Mouse (Mus musculus): ENCODE data around the gene Sik3. TPM values are rescaled to one million over a fixed set of nuclear protein-coding genes. Genes with fewer than 3 reads are reported as not detected.
A peak's percentile ranks its signal among the peaks of the same experiment; 100 is the strongest.

Gene Sik3
- polyA plus RNA-seq, 1 experiment from 2014 or later, result 9.6 TPM

- WGBS, result 70% methylated on average over 8 of the region's 8 CpGs
- Histone ChIP-seq H3K36me3 (ENCODE audit: control insufficient read depth, insufficient read depth, low read length) (no peaks in the 10 kb centered on the region), H3K4me2 (replicated peaks; ENCODE audit: low read depth, low read length) (no peak overlapping the region), H3K9me3 (ENCODE audit: control insufficient read depth, low read depth, low read length) (no peaks in the 10 kb centered on the region), H3K4me1 (ENCODE audit: control insufficient read depth, insufficient read depth, low read length) (peaks cover 8% of the 10 kb centered on the region; the same call in 1 of the 2 replicates), H3K4me3 (ENCODE audit: low read depth, low read length) (no peak overlapping the region), H3K27ac (ENCODE audit: low read length) (no peak overlapping the region), H3K27me3 (ENCODE audit: control insufficient read depth, insufficient read depth, low read length) (no peaks in the 10 kb centered on the region), H3K9ac (replicated peaks; ENCODE audit: low read depth, low read length) (no peak overlapping the region)
- ATAC-seq (ENCODE audit: insufficient number of reproducible peaks, insufficient read depth, low FRiP score, low read depth), result no peak
Observed at GRCm38 (mm10) chr9:46050203-46050602, 37.6 kb downstream of the Sik3 start.

GRCm38 (mm10) chr9:46053014-46053666 is 40.5 kb downstream of the Sik3 start:
- H3K9ac ChIP-seq (replicated peaks; ENCODE audit: low read depth, low read length), result no peak overlapping the region
- peaks cover 8% of the 10 kb centered on the region for H3K4me1 ChIP-seq (ENCODE audit: control insufficient read depth, insufficient read depth, low read length)
- no peak overlapping the region for H3K27ac ChIP-seq (ENCODE audit: low read length)
- no peak overlapping the region for H3K4me3 ChIP-seq (ENCODE audit: low read depth, low read length)
- 87% methylated on average over 9 of the region's 9 CpGs for WGBS
- no peaks in the 10 kb centered on the region for H3K36me3 ChIP-seq (ENCODE audit: control insufficient read depth, insufficient read depth, low read length)
- H3K4me2 ChIP-seq (replicated peaks; ENCODE audit: low read depth, low read length), result no peak overlapping the region
- H3K27me3 ChIP-seq (ENCODE audit: control insufficient read depth, insufficient read depth, low read length), result no peaks in the 10 kb centered on the region
- no peaks in the 10 kb centered on the region for H3K9me3 ChIP-seq (ENCODE audit: control insufficient read depth, low read depth, low read length)
- no peak for ATAC-seq (ENCODE audit: insufficient number of reproducible peaks, insufficient read depth, low FRiP score, low read depth)

- Histone ChIP-seq H3K9me3 (ENCODE audit: control insufficient read depth, low read depth, low read length) (no peaks in the 10 kb centered on the region), H3K36me3 (ENCODE audit: control insufficient read depth, insufficient read depth, low read length) (no peaks in the 10 kb centered on the region), H3K27ac (ENCODE audit: low read length) (no peak overlapping the region), H3K4me1 (ENCODE audit: control insufficient read depth, insufficient read depth, low read length) (no peaks in the 10 kb centered on the region; the same call in 1 of the 2 replicates), H3K4me3 (ENCODE audit: low read depth, low read length) (no peak overlapping the region), H3K27me3 (ENCODE audit: control insufficient read depth, insufficient read depth, low read length) (no peaks in the 10 kb centered on the region), H3K9ac (replicated peaks; ENCODE audit: low read depth, low read length) (no peak overlapping the region), H3K4me2 (replicated peaks; ENCODE audit: low read depth, low read length) (no peak overlapping the region)
- WGBS, result 71% methylated on average over 3 of the region's 3 CpGs
- ATAC-seq (ENCODE audit: insufficient number of reproducible peaks, insufficient read depth, low FRiP score, low read depth), result no peak
Observed at GRCm38 (mm10) chr9:46058065-46058464, 45.4 kb downstream of the Sik3 start.

GRCm38 (mm10) chr9:46060249-46060648 is 47.6 kb downstream of the Sik3 start:
- 77% methylated on average over 2 of the region's 2 CpGs for WGBS
- Histone ChIP-seq H3K27me3 (ENCODE audit: control insufficient read depth, insufficient read depth, low read length) (no peaks in the 10 kb centered on the region), H3K4me2 (replicated peaks; ENCODE audit: low read depth, low read length) (no peak overlapping the region), H3K4me3 (ENCODE audit: low read depth, low read length) (no peak overlapping the region), H3K4me1 (ENCODE audit: control insufficient read depth, insufficient read depth, low read length) (no peaks in the 10 kb centered on the region; the same call in 1 of the 2 replicates), H3K9ac (replicated peaks; ENCODE audit: low read depth, low read length) (no peak overlapping the region), H3K9me3 (ENCODE audit: control insufficient read depth, low read depth, low read length) (no peaks in the 10 kb centered on the region), H3K27ac (ENCODE audit: low read length) (no peak overlapping the region), H3K36me3 (ENCODE audit: control insufficient read depth, insufficient read depth, low read length) (no peaks in the 10 kb centered on the region)
- ATAC-seq (ENCODE audit: insufficient number of reproducible peaks, insufficient read depth, low FRiP score, low read depth), result no peak

GRCm38 (mm10) chr9:46061696-46062425 is 49.2 kb downstream of the Sik3 start:
- Histone ChIP-seq H3K9me3 (ENCODE audit: control insufficient read depth, low read depth, low read length) (no peaks in the 10 kb centered on the region), H3K27ac (ENCODE audit: low read length) (no peak overlapping the region), H3K4me2 (replicated peaks; ENCODE audit: low read depth, low read length) (no peak overlapping the region), H3K9ac (replicated peaks; ENCODE audit: low read depth, low read length) (no peak overlapping the region), H3K4me1 (ENCODE audit: control insufficient read depth, insufficient read depth, low read length) (no peaks in the 10 kb centered on the region), H3K27me3 (ENCODE audit: control insufficient read depth, insufficient read depth, low read length) (no peaks in the 10 kb centered on the region), H3K4me3 (ENCODE audit: low read depth, low read length) (no peak overlapping the region), H3K36me3 (ENCODE audit: control insufficient read depth, insufficient read depth, low read length) (no peaks in the 10 kb centered on the region)
- whole genome bisulfite sequencing, result 78% methylated on average over 9 of the region's 9 CpGs
- ATAC-seq (ENCODE audit: insufficient number of reproducible peaks, insufficient read depth, low FRiP score, low read depth), result no peak

GRCm38 (mm10) chr9:46064331-46064730 is 51.7 kb downstream of the Sik3 start:
- Histone ChIP-seq H3K4me2 (replicated peaks; ENCODE audit: low read depth, low read length) (no peak overlapping the region), H3K27me3 (ENCODE audit: control insufficient read depth, insufficient read depth, low read length) (no peaks in the 10 kb centered on the region), H3K4me3 (ENCODE audit: low read depth, low read length) (no peak overlapping the region), H3K36me3 (ENCODE audit: control insufficient read depth, insufficient read depth, low read length) (no peaks in the 10 kb centered on the region), H3K27ac (ENCODE audit: low read length) (no peak overlapping the region), H3K9ac (replicated peaks; ENCODE audit: low read depth, low read length) (no peak overlapping the region), H3K4me1 (ENCODE audit: control insufficient read depth, insufficient read depth, low read length) (peaks cover 6% of the 10 kb centered on the region), H3K9me3 (ENCODE audit: control insufficient read depth, low read depth, low read length) (no peaks in the 10 kb centered on the region)
- WGBS, result 94% methylated on average over 7 of the region's 7 CpGs
- ATAC-seq (ENCODE audit: insufficient number of reproducible peaks, insufficient read depth, low FRiP score, low read depth), result no peak

- WGBS, result 77% methylated on average over 4 of the region's 4 CpGs
Observed at GRCm38 (mm10) chr9:46066711-46067110, 54.1 kb downstream of the Sik3 start.

GRCm38 (mm10) chr9:46067691-46068090 is 55.1 kb downstream of the Sik3 start:
- Histone ChIP-seq H3K4me1 (ENCODE audit: control insufficient read depth, insufficient read depth, low read length) (peaks cover 11% of the 10 kb centered on the region), H3K4me3 (ENCODE audit: low read depth, low read length) (no peak overlapping the region), H3K4me2 (replicated peaks; ENCODE audit: low read depth, low read length) (no peak overlapping the region), H3K36me3 (ENCODE audit: control insufficient read depth, insufficient read depth, low read length) (no peaks in the 10 kb centered on the region), H3K9me3 (ENCODE audit: control insufficient read depth, low read depth, low read length) (no peaks in the 10 kb centered on the region), H3K27me3 (ENCODE audit: control insufficient read depth, insufficient read depth, low read length) (no peaks in the 10 kb centered on the region), H3K9ac (replicated peaks; ENCODE audit: low read depth, low read length) (no peak overlapping the region), H3K27ac (ENCODE audit: low read length) (0 out of 2 replicates have a peak overlapping the region, but pooled peaks have one; percentile 4)
- no peak for ATAC-seq (ENCODE audit: insufficient number of reproducible peaks, insufficient read depth, low FRiP score, low read depth)
- WGBS, result 50% methylated on average over 7 of the region's 7 CpGs

More at GRCm38 (mm10) chr9:46066711-46067110, 54.1 kb downstream of the Sik3 start:
- ATAC-seq (ENCODE audit: insufficient number of reproducible peaks, insufficient read depth, low FRiP score, low read depth), result no peak
- H3K9me3 ChIP-seq (ENCODE audit: control insufficient read depth, low read depth, low read length), result no peaks in the 10 kb centered on the region
- H3K9ac ChIP-seq (replicated peaks; ENCODE audit: low read depth, low read length), result no peak overlapping the region
- no peak overlapping the region for H3K27ac ChIP-seq (ENCODE audit: low read length)
- H3K36me3 ChIP-seq (ENCODE audit: control insufficient read depth, insufficient read depth, low read length), result no peaks in the 10 kb centered on the region
- H3K27me3 ChIP-seq (ENCODE audit: control insufficient read depth, insufficient read depth, low read length), result no peaks in the 10 kb centered on the region
- H3K4me1 ChIP-seq (ENCODE audit: control insufficient read depth, insufficient read depth, low read length), result peaks cover 9% of the 10 kb centered on the region
- no peak overlapping the region for H3K4me2 ChIP-seq (replicated peaks; ENCODE audit: low read depth, low read length)
- no peak overlapping the region for H3K4me3 ChIP-seq (ENCODE audit: low read depth, low read length)

Measured in stomach, embryonic 14.5 days (tissue).